Mouse (Mus musculus): ENCODE measurements at regions not wholly inside any gene's neighbourhood (a gene's known extent, or its start where the extent isn't known, plus 50 kb on each side); places are given as distances from the start of the nearest gene placed in this dataset.
A peak's percentile ranks its signal among the peaks of the same experiment; 100 is the strongest.

GRCm38 (mm10) chrX:76077781-76078180 is 186.3 kb upstream of the Cldn34b3 start:
- no peak for DNase-seq (ENCODE audit: low spot score)
- Histone ChIP-seq H3K4me2 (ENCODE audit: low read depth, low read length) (no peak overlapping the region), H3K9me3 (replicated peaks; ENCODE audit: control insufficient read depth, low read length) (no peaks in the 10 kb centered on the region), H3K4me3 (ENCODE audit: low read depth, low read length) (no peak overlapping the region), H3K27me3 (ENCODE audit: control insufficient read depth, insufficient read depth, low read length) (no peaks in the 10 kb centered on the region), H3K36me3 (replicated peaks; ENCODE audit: control insufficient read depth, insufficient read depth, low read length) (no peaks in the 10 kb centered on the region), H3K4me1 (ENCODE audit: control insufficient read depth, insufficient read depth) (no peaks in the 10 kb centered on the region), H3K9ac (replicated peaks; ENCODE audit: low read depth, low read length) (no peak overlapping the region), H3K27ac (ENCODE audit: low read depth) (no peak overlapping the region)
- no peak for TF ChIP-seq EP300 (IDR thresholded peaks at IDR 0.05; ENCODE audit: low read depth)
- no peak for TF ChIP-seq CTCF (IDR thresholded peaks at IDR 0.05; ENCODE audit: low read depth)
- WGBS: 89% methylated on average over 3 of the region's 3 CpGs
- no peak for ATAC-seq (ENCODE audit: insufficient read depth, low read depth)

DNA sequence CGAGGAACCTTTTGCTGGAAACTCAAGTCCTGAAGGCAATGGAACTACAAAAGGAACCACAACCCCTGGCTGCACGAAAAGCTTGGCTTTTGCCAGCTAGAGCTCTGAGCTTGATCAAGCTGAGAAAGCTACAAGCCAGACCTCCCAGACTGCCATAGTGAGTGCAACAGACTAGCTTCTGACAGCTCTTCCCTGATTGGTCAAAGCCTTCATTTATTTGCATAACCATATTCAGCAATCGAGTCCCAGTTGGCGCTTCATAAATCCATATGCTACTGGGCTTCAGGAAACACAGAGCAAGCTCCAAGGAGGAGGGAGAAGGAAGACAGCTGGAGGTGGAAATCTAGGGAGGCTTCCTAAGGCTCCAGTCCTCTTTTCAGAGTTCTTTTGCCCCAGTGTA is 181.4 kb upstream of the Cldn34b3 start:
- WGBS: 59% methylated on average over 4 of the region's 4 CpGs
- Histone ChIP-seq H3K4me2 (ENCODE audit: low read depth, low read length) (no peak overlapping the region), H3K9ac (replicated peaks; ENCODE audit: low read depth, low read length) (no peak overlapping the region), H3K36me3 (replicated peaks; ENCODE audit: control insufficient read depth, insufficient read depth, low read length) (no peaks in the 10 kb centered on the region), H3K4me3 (ENCODE audit: low read depth, low read length) (no peak overlapping the region), H3K27me3 (ENCODE audit: control insufficient read depth, insufficient read depth, low read length) (no peaks in the 10 kb centered on the region), H3K27ac (ENCODE audit: low read depth) (no peak overlapping the region), H3K4me1 (ENCODE audit: control insufficient read depth, insufficient read depth) (no peaks in the 10 kb centered on the region), H3K9me3 (replicated peaks; ENCODE audit: control insufficient read depth, low read length) (no peaks in the 10 kb centered on the region)
- DNase-seq (ENCODE audit: low spot score): no peak
- no peak for ATAC-seq (ENCODE audit: insufficient read depth, low read depth)
- TF ChIP-seq EP300 (IDR thresholded peaks at IDR 0.05; ENCODE audit: low read depth) (no peak), CTCF (IDR thresholded peaks at IDR 0.05; ENCODE audit: low read depth) (no peak)

DNA sequence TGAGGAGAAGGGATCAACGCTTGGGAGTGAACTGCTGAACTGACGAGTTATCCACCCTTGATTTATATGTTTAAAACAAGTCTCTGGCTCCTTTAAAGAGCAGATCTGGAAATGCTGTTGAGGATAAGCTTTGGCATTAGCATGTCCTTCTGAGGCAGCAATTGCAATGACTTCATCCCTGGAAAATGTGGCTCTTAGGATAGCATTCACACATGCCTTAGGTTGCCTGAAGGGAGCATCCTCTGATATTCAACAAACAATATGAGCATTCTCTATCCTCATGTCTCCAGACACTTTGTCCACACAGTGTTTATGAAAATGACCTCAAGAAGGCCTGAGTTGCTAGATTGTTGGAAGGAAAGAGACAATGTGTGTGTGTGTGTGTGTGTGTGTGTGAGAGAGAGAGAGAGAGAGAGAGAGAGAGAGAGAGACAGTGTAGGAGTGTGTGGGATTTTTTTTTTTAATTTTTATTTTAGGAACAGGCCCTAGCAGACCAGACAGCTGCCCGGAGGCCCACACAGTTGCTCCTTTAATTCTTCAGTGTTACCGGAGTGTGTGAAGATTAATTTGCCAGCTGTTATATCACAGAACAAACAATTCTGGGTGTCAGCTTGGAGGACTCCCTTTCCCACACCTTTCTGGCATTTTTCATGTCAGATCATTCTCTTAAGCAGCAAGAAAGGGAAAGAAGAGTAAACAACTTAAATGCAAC is 153.2 kb upstream of the Cldn34b3 start:
- Histone ChIP-seq H3K9ac (replicated peaks; ENCODE audit: low read depth, low read length) (no peak overlapping the region), H3K4me2 (ENCODE audit: low read depth, low read length) (no peak overlapping the region), H3K27ac (ENCODE audit: low read depth) (peak overlapping the region; percentile 34; the same call in 1 of the 2 replicates), H3K27me3 (ENCODE audit: control insufficient read depth, insufficient read depth, low read length) (no peaks in the 10 kb centered on the region), H3K4me1 (ENCODE audit: control insufficient read depth, insufficient read depth) (no peaks in the 10 kb centered on the region), H3K4me3 (ENCODE audit: low read depth, low read length) (no peak overlapping the region), H3K36me3 (replicated peaks; ENCODE audit: control insufficient read depth, insufficient read depth, low read length) (no peaks in the 10 kb centered on the region), H3K9me3 (replicated peaks; ENCODE audit: control insufficient read depth, low read length) (no peaks in the 10 kb centered on the region)
- WGBS: 25% methylated on average over 4 of the region's 4 CpGs
- TF ChIP-seq EP300 (IDR thresholded peaks at IDR 0.05; ENCODE audit: low read depth) (no peak), CTCF (IDR thresholded peaks at IDR 0.05; ENCODE audit: low read depth) (no peak)
- ATAC-seq (ENCODE audit: insufficient read depth, low read depth): no peak; the same call in 1 of the 2 replicates
- no peak for DNase-seq (ENCODE audit: low spot score)

GRCm38 (mm10) chrX:76116086-76116485 is 148.0 kb upstream of the Cldn34b3 start:
- no peak overlapping the region for H3K4me3 ChIP-seq (ENCODE audit: low read depth, low read length)
- no peak overlapping the region for H3K27ac ChIP-seq (ENCODE audit: low read depth)
- TF ChIP-seq EP300 (IDR thresholded peaks at IDR 0.05; ENCODE audit: low read depth): no peak
- no peaks in the 10 kb centered on the region for H3K4me1 ChIP-seq (ENCODE audit: control insufficient read depth, insufficient read depth)
- no peak for DNase-seq (ENCODE audit: low spot score)
- H3K9me3 ChIP-seq (replicated peaks; ENCODE audit: control insufficient read depth, low read length): no peaks in the 10 kb centered on the region
- no peak for ATAC-seq (ENCODE audit: insufficient read depth, low read depth)
- H3K27me3 ChIP-seq (ENCODE audit: control insufficient read depth, insufficient read depth, low read length): no peaks in the 10 kb centered on the region
- H3K9ac ChIP-seq (replicated peaks; ENCODE audit: low read depth, low read length): no peak overlapping the region
- no peaks in the 10 kb centered on the region for H3K36me3 ChIP-seq (replicated peaks; ENCODE audit: control insufficient read depth, insufficient read depth, low read length)
- WGBS: 38% methylated on average over 1 of the region's 1 CpGs
- H3K4me2 ChIP-seq (ENCODE audit: low read depth, low read length): no peak overlapping the region

DNA sequence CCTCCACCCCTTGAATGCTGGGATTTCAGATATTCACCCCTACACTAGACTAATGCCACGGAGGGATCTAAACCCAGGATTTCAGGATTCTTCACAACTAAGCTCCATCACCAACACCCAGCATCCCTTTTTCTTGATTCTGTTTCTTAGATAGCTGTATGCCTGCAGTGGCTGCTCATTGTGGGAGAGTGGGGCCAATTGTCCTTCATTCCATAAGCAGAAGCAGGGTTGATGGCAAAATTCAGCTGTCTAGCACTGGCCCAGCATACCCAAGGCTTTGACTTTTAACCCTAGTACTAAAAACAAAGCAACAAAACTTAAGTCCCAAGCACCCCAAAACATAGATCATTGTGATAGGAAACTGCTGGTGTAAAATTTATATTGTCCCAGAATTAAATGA is 147.5 kb upstream of the Cldn34b3 start:
- ATAC-seq (ENCODE audit: insufficient read depth, low read depth) (no peak), DNase-seq (ENCODE audit: low spot score) (no peak)
- WGBS: 75% methylated on average over 1 of the region's 1 CpGs
- H3K27me3 ChIP-seq (ENCODE audit: control insufficient read depth, insufficient read depth, low read length): no peaks in the 10 kb centered on the region
- no peaks in the 10 kb centered on the region for H3K4me1 ChIP-seq (ENCODE audit: control insufficient read depth, insufficient read depth)
- no peaks in the 10 kb centered on the region for H3K9me3 ChIP-seq (replicated peaks; ENCODE audit: control insufficient read depth, low read length)
- no peak overlapping the region for H3K9ac ChIP-seq (replicated peaks; ENCODE audit: low read depth, low read length)
- H3K4me3 ChIP-seq (ENCODE audit: low read depth, low read length): no peak overlapping the region
- no peak overlapping the region for H3K4me2 ChIP-seq (ENCODE audit: low read depth, low read length)
- no peak for TF ChIP-seq EP300 (IDR thresholded peaks at IDR 0.05; ENCODE audit: low read depth)
- TF ChIP-seq CTCF (IDR thresholded peaks at IDR 0.05; ENCODE audit: low read depth): no peak
- no peak overlapping the region for H3K27ac ChIP-seq (ENCODE audit: low read depth)
- H3K36me3 ChIP-seq (replicated peaks; ENCODE audit: control insufficient read depth, insufficient read depth, low read length): no peaks in the 10 kb centered on the region

DNA sequence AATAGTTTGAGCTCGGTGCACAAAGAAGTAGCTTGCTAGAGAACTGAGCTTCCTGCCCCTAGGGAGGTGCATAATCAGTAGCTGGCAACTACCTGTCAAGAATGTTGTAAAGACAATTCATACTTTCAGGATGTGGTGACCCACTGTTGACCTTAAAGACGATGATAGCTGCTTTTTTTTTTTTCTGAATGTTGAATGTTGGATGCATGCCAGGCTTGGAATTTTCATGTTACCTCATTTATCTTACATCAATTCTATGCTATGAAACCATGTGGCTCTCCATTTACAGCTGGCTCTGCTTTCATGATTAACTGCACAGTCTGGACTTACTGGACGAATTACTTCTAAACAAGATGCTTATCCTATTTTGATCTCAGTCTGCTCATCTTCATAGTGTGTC is 143.2 kb upstream of the Cldn34b3 start:
- WGBS: 26% methylated on average over 3 of the region's 3 CpGs
- Histone ChIP-seq H3K9ac (replicated peaks; ENCODE audit: low read depth, low read length) (no peak overlapping the region), H3K27me3 (ENCODE audit: control insufficient read depth, insufficient read depth, low read length) (no peaks in the 10 kb centered on the region), H3K36me3 (replicated peaks; ENCODE audit: control insufficient read depth, insufficient read depth, low read length) (no peaks in the 10 kb centered on the region), H3K27ac (ENCODE audit: low read depth) (no peak overlapping the region), H3K4me3 (ENCODE audit: low read depth, low read length) (no peak overlapping the region), H3K9me3 (replicated peaks; ENCODE audit: control insufficient read depth, low read length) (no peaks in the 10 kb centered on the region), H3K4me1 (ENCODE audit: control insufficient read depth, insufficient read depth) (no peaks in the 10 kb centered on the region), H3K4me2 (ENCODE audit: low read depth, low read length) (no peak overlapping the region)
- no peak for TF ChIP-seq EP300 (IDR thresholded peaks at IDR 0.05; ENCODE audit: low read depth)
- no peak for TF ChIP-seq CTCF (IDR thresholded peaks at IDR 0.05; ENCODE audit: low read depth)
- DNase-seq (ENCODE audit: low spot score) (no peak), ATAC-seq (ENCODE audit: insufficient read depth, low read depth) (no peak)

All from heart, postnatal 0 days (tissue).